Mouse (Mus musculus) spleen, postnatal 10 days (tissue): Measurements from ENCODE around the gene Kif14.
"Not testable (repeated sequence)": the region's sequence is repeated elsewhere in the genome, so short reads cannot be mapped to it uniquely, and the experiment has no call there.

Source experiments
- DNase-seq, 2 experiments: peaks; one replicate each; pipeline ENCODE4 v3.0.0; 2021 to 2022; ENCODE audit warnings: low spot score in 2 of 2

Gene Kif14

GRCm38 (mm10) chr1:136491681-136492080 is 25.5 kb downstream of the Kif14 start:
- DNase-seq, result no peak

- no peak for DNase-seq
Observed at GRCm38 (mm10) chr1:136492232-136492631, 26.1 kb downstream of the Kif14 start.

GRCm38 (mm10) chr1:136499317-136499716 is 33.2 kb downstream of the Kif14 start:
- no peak for DNase-seq

GRCm38 (mm10) chr1:136502936-136503335 is 36.8 kb downstream of the Kif14 start:
- no peak for DNase-seq

- not testable (repeated sequence) for DNase-seq
Observed at GRCm38 (mm10) chr1:136506255-136506654, 40.1 kb downstream of the Kif14 start.

GRCm38 (mm10) chr1:136512317-136512716 is 46.2 kb downstream of the Kif14 start:
- no peak for DNase-seq

GRCm38 (mm10) chr1:136513181-136513580 is 47.0 kb downstream of the Kif14 start:
- DNase-seq, result no peak

GRCm38 (mm10) chr1:136518699-136519356 is 52.7 kb downstream of the Kif14 start:
- DNase-seq, result no peak

GRCm38 (mm10) chr1:136521363-136521937 is 55.3 kb downstream of the Kif14 start:
- DNase-seq, result no peak

- peak; percentile 48 to 78 for DNase-seq
Observed at GRCm38 (mm10) chr1:136524917-136525316, 58.8 kb downstream of the Kif14 start.

- DNase-seq, result no peak
Observed at GRCm38 (mm10) chr1:136525818-136526217, 59.7 kb downstream of the Kif14 start.

- DNase-seq, result no peak
Observed at GRCm38 (mm10) chr1:136527163-136527562, 61.0 kb downstream of the Kif14 start.

GRCm38 (mm10) chr1:136532556-136532955 is 66.4 kb downstream of the Kif14 start:
- peak in 1 of 2 experiments; percentile 49 for DNase-seq

- DNase-seq, result no peak
Observed at GRCm38 (mm10) chr1:136536947-136537346, 70.8 kb downstream of the Kif14 start.

GRCm38 (mm10) chr1:136538247-136538646 is 72.1 kb downstream of the Kif14 start:
- no peak for DNase-seq

GRCm38 (mm10) chr1:136540407-136540895 is 74.3 kb downstream of the Kif14 start:
- DNase-seq, result no peak

GRCm38 (mm10) chr1:136541618-136542376 is 75.7 kb downstream of the Kif14 start:
- no peak for DNase-seq

GRCm38 (mm10) chr1:136543920-136544319 is 77.8 kb downstream of the Kif14 start:
- no peak for DNase-seq

GRCm38 (mm10) chr1:136547068-136547467 is 80.9 kb downstream of the Kif14 start:
- no peak for DNase-seq

- no peak for DNase-seq
Observed at GRCm38 (mm10) chr1:136550285-136550684, 84.1 kb downstream of the Kif14 start.

GRCm38 (mm10) chr1:136550851-136551540 is 84.9 kb downstream of the Kif14 start:
- peak; percentile 55 to 76 for DNase-seq

GRCm38 (mm10) chr1:136554686-136555085 is 88.5 kb downstream of the Kif14 start:
- DNase-seq, result no peak
